Mouse (Mus musculus): ENCODE results near the gene 1700012B09Rik. TPM values are rescaled to one million over a fixed set of nuclear protein-coding genes. Genes with fewer than 3 reads are reported as not detected.
A peak's percentile ranks its signal among the peaks of the same experiment; 100 is the strongest.

The 1700012B09Rik gene
- not detected in 2 replicates for polyA plus RNA-seq (2016; fragmentation: Nextera tagmentation; extraction: Ambion mirVana)

DNA sequence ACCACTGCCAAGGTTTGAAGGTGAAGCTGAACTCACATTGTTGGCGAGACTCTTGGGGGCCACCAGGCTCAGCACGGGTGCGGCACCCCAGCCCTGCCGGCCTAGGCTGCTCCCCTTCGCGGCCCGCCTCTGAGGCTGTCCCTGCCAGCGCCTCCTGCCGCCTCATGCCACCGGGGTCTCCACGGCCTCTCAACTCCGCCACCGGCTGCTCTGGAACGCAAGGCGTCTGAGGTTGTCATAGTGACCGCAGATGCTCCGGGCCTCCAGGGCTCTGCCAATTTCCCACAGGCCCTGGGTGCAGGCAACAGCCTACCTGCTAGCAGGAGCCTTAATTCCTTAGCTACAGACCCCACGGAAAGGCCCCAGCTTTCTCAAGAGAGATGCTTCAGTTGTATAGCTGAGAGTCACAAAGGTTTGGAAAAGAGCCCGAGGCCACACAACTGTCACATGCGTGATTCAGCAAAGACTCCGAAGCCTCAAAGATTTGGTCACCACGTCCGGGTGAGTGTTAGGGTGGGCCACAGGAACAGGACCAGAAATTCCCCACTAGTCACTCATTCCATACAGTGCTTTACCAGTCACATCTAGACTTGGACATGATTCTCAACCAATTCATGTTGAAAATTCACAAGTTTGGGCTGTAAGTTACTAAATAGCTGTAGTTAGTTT is at the start of gene 1700012B09Rik:
Gene 1700012B09Rik, minus strand, starts transcription at position 228 of the 669 bp plus-strand sequence.
- H3K27ac ChIP-seq (ENCODE audit: poor library complexity, severe bottlenecking) = no peak within 1 kb of the TSS
- no peak within 1 kb of the TSS; the same call in 1 of the 2 replicates for H3K4me3 ChIP-seq
- H3K27me3 ChIP-seq (replicated peaks) = peaks cover 47% of the 10 kb centered on the region
- H3K9me3 ChIP-seq (replicated peaks) = no peaks in the 10 kb centered on the region
- H3K4me2 ChIP-seq = peak within 1 kb of the TSS; percentile 50
- 18% methylated on average over 23 of the region's 23 CpGs for WGBS
- no peak for ATAC-seq (ENCODE audit: insufficient number of reproducible peaks, low FRiP score)
- no peaks in the 10 kb centered on the region for H3K36me3 ChIP-seq
- peaks cover 6% of the 10 kb centered on the region for H3K4me1 ChIP-seq (replicated peaks)
- H3K9ac ChIP-seq = no peak within 1 kb of the TSS

DNA sequence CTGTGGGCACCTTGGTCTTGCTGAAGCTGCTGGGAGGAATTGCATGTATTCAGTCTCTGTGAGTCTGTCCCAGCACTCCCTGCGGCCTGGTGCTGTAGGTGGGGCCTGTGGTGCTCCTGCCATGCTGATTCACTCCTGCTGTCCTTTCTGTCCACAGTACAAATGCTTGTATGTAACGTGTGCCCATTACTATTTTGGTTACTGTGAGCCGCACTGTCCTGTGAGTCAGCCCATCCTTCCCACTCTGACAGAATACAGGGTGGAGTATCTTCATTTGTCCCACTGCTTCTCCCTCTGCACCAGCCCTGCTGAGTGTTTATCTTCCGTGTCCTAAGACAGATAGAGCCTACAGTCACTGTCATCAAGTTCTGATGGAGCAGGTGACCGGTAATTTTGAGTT is 39.3 kb upstream of the 1700012B09Rik start:
- Histone ChIP-seq H3K36me3 (peaks cover 72% of the 10 kb centered on the region), H3K9ac (no peak overlapping the region), H3K27ac (ENCODE audit: poor library complexity, severe bottlenecking) (no peak overlapping the region), H3K27me3 (replicated peaks) (no peaks in the 10 kb centered on the region), H3K9me3 (replicated peaks) (no peaks in the 10 kb centered on the region), H3K4me3 (no peak overlapping the region), H3K4me2 (no peak overlapping the region), H3K4me1 (replicated peaks) (no peaks in the 10 kb centered on the region)
- 82% methylated on average over 5 of the region's 5 CpGs for WGBS
- ATAC-seq (ENCODE audit: insufficient number of reproducible peaks, low FRiP score) = no peak

DNA sequence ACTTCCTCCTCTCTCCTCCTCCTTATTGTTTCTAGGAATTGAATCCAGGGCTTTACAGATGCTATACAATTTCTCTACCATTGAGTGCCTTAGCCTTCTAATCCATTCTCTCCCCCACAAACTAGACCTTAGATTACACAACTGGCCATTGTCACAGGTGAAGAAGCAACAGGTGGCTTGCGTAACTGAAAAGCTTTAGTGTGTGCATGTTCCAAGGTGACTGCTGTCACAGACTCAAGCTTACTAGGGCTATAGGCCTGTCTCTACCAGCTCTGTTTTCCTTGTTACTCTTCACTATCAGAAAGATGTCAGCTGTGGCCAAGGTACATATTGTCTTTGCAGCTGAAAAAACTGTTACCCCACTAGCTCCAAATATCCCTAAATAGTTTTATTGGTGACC is 36.0 kb upstream of the 1700012B09Rik start:
- Histone ChIP-seq H3K4me1 (replicated peaks) (no peaks in the 10 kb centered on the region), H3K9ac (no peak overlapping the region), H3K27ac (ENCODE audit: poor library complexity, severe bottlenecking) (no peak overlapping the region), H3K4me3 (no peak overlapping the region), H3K9me3 (replicated peaks) (no peaks in the 10 kb centered on the region), H3K27me3 (replicated peaks) (no peaks in the 10 kb centered on the region), H3K36me3 (peaks cover 71% of the 10 kb centered on the region), H3K4me2 (no peak overlapping the region)
- ATAC-seq (ENCODE audit: insufficient number of reproducible peaks, low FRiP score) = no peak
- 95% methylated on average over 1 of the region's 1 CpGs for WGBS

DNA sequence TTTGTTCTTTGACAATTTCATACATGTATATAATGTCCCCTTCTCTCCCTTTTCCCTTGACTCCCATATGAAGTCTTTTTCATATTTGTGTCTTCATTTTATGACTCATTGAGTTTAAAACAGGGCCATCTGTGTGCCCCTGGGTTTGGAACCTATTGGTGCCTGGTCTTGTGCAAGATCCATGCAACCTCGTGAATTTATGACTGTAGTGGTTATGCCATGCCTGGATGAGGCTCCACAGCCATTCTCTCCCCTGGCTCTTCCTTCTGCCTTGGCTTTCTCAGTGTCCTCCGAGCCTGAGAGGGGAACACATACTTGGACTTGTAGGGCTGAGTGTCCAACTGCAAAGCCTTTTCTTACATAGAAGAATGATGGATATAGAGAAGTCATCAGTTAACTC is 34.9 kb upstream of the 1700012B09Rik start:
- 95% methylated on average over 2 of the region's 2 CpGs for WGBS
- H3K27me3 ChIP-seq (replicated peaks) = no peaks in the 10 kb centered on the region
- no peak for ATAC-seq (ENCODE audit: insufficient number of reproducible peaks, low FRiP score)
- no peak overlapping the region for H3K4me3 ChIP-seq
- H3K36me3 ChIP-seq = peaks cover 72% of the 10 kb centered on the region
- H3K4me1 ChIP-seq (replicated peaks) = no peaks in the 10 kb centered on the region
- no peak overlapping the region for H3K4me2 ChIP-seq
- H3K9me3 ChIP-seq (replicated peaks) = no peaks in the 10 kb centered on the region
- no peak overlapping the region for H3K27ac ChIP-seq (ENCODE audit: poor library complexity, severe bottlenecking)
- H3K9ac ChIP-seq = no peak overlapping the region

DNA sequence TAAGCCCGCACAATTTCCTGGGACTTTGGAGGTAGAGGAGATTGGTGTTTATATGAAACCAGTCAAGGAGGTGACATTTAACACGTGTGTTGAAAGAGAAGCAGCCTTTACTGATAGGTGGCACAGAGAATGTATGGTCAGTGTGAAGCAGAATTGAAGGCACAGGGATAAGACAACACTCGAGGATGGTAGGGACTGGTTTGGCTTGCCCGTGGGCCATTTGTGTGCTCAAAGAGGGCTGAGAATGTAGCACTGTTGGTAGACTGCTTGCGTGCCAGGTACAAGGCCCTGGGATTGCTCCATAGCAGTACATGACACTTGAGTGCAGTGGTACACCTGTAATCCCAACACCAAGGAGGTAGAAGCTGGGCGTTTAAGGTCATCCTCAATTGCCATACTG is 16.5 kb upstream of the 1700012B09Rik start:
- WGBS = 85% methylated on average over 6 of the region's 6 CpGs
- H3K27me3 ChIP-seq (replicated peaks) = no peaks in the 10 kb centered on the region
- no peaks in the 10 kb centered on the region for H3K4me1 ChIP-seq (replicated peaks)
- no peaks in the 10 kb centered on the region for H3K9me3 ChIP-seq (replicated peaks)
- H3K4me3 ChIP-seq = no peak overlapping the region
- ATAC-seq (ENCODE audit: insufficient number of reproducible peaks, low FRiP score) = no peak
- H3K27ac ChIP-seq (ENCODE audit: poor library complexity, severe bottlenecking) = no peak overlapping the region
- peaks cover 32% of the 10 kb centered on the region for H3K36me3 ChIP-seq
- H3K9ac ChIP-seq = no peak overlapping the region
- H3K4me2 ChIP-seq = no peak overlapping the region

DNA sequence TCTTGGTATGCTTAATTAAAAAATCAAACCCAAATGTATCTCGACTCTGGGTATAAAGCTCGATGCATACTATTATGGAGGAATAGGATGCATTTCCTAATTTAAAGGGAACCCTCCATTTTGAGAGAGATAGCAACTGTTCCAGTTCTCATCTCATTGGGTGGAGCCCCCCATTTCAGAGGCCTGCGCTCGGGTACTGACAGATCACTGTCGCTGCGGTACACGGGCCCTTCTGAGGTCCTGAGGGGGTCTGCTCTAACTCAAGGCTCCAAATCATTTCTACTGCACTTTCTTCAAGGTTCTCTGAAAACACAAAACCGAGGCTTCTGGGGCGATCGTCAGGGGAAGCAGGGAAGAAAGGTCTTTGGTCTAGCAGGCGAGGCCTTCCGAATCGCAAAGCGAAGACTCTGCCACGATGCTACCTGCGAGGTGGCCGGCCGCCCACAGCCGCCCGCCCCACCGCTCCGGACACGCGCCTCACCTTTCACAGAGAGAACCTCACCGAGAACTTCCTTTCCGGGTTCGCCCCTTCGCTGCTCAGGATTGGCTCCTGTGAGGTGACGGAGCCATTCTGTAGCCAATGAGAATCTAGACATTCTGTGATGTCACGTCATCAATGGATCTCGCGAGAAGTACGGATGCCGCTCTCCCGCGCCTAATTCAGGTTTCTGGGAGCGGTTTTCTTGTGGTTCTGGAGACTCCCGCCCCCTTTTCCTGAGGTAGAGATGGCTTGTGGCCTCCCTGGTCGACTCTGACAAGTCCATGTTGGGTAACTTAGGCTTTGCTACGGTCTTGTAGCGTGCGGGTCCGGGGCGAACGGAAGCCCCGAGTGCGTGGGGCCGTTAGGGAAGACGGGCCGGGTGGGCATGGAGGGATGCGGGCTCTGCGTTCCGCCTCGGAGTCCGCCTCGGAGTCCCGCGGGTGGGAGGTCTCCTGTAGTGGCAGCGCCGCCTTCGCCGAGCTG is 13.5 kb upstream of the 1700012B09Rik start, which contains the start of the genes Mre11a and Ankrd49:
Gene Mre11a, plus strand, starts transcription at position 616 of the 964 bp plus-strand sequence.
Gene Ankrd49, minus strand, starts transcription at position 818 of the 964 bp plus-strand sequence.
- WGBS = under 1% methylated on average over 62 of the region's 62 CpGs
- no peaks in the 10 kb centered on the region for H3K4me1 ChIP-seq (replicated peaks)
- peaks cover 37% of the 10 kb centered on the region for H3K36me3 ChIP-seq
- peak within 1 kb of the TSS; percentile 92 for H3K27ac ChIP-seq (ENCODE audit: poor library complexity, severe bottlenecking)
- H3K9ac ChIP-seq = peak within 1 kb of the TSS; percentile 91
- H3K27me3 ChIP-seq (replicated peaks) = no peaks in the 10 kb centered on the region
- no peaks in the 10 kb centered on the region for H3K9me3 ChIP-seq (replicated peaks)
- peak; percentile 99 for ATAC-seq (ENCODE audit: insufficient number of reproducible peaks, low FRiP score)
- H3K4me2 ChIP-seq = peak within 1 kb of the TSS; percentile 95
- peak within 1 kb of the TSS; percentile 89 for H3K4me3 ChIP-seq

DNA sequence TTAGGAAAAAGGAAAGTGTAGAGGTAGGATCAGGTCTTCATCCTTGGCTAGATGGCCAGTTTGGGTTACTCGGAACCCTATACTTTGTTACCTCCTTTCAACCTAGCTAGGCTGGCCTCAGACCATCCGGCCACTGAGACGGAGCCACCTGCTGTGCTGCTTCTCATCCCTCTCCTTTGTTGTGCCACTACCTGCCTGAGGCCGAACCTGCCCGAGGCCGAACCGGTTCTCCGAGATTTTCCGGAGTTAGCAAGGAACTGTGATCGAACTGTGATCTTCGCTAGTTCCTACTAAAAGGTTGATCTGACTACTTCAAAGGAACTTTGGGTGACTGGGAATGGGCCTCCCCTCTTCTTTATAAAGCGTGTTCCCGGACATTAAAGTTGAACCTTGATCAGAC is 7.5 kb upstream of the 1700012B09Rik start:
- Histone ChIP-seq H3K9ac (no peak overlapping the region), H3K4me1 (replicated peaks) (no peaks in the 10 kb centered on the region), H3K4me2 (no peak overlapping the region), H3K36me3 (peaks cover 22% of the 10 kb centered on the region), H3K9me3 (replicated peaks) (no peaks in the 10 kb centered on the region), H3K27ac (ENCODE audit: poor library complexity, severe bottlenecking) (no peak overlapping the region), H3K4me3 (no peak overlapping the region), H3K27me3 (replicated peaks) (no peaks in the 10 kb centered on the region)
- ATAC-seq (ENCODE audit: insufficient number of reproducible peaks, low FRiP score) = no peak
- WGBS = 44% methylated on average over 13 of the region's 13 CpGs

DNA sequence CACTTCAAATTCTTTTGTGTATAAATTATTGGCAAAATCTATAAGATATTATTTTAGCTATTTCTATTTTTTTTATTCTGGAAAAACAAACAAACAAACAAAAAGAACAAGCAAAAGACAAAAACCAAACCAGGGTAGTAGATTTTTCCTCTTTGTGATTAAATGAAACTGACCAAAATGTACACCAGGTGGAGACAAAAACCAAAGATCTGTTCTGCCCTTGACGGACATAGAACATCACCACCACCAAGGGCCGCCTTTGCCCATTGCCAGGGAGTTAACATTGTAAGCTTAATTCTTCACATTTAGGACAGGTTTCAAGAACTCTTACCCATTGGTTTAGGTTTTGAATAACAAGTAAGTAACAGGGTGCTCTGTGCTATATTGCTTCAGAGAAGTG is 3.0 kb upstream of the 1700012B09Rik start:
- WGBS = 41% methylated on average over 2 of the region's 2 CpGs

DNA sequence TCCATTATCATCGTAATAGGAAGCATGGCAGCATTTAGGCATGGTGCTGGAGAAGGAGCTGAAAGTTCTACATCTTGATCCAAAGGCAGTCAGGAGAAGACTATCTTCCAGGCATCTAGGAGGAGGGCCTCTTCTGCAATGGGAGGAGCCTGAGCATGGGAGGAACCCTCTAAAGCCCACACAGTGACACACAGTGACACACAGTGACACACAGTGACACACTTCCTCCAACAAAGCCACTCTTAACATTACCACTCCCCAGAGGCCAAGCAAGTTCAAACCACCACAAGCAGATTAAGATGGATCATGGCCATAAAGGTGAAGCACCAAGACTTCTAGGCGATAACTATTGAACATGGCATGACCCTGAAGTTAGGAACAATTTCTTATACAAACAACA is 1.2 kb upstream of the 1700012B09Rik start:
- H3K9me3 ChIP-seq (replicated peaks) = no peaks in the 10 kb centered on the region
- H3K36me3 ChIP-seq = no peaks in the 10 kb centered on the region
- no peak overlapping the region for H3K4me2 ChIP-seq
- H3K9ac ChIP-seq = no peak overlapping the region
- H3K4me1 ChIP-seq (replicated peaks) = peaks cover 6% of the 10 kb centered on the region
- peaks cover 43% of the 10 kb centered on the region for H3K27me3 ChIP-seq (replicated peaks)
- H3K4me3 ChIP-seq = no peak overlapping the region
- ATAC-seq (ENCODE audit: insufficient number of reproducible peaks, low FRiP score) = no peak
- 82% methylated on average over 2 of the region's 2 CpGs for WGBS
- no peak overlapping the region for H3K27ac ChIP-seq (ENCODE audit: poor library complexity, severe bottlenecking)

More for the DNA sequence above, 3.0 kb upstream of the 1700012B09Rik start:
- H3K4me2 ChIP-seq = no peak overlapping the region
- no peak overlapping the region for H3K4me3 ChIP-seq
- H3K9ac ChIP-seq = no peak overlapping the region
- H3K4me1 ChIP-seq (replicated peaks) = peaks cover 6% of the 10 kb centered on the region
- peaks cover 32% of the 10 kb centered on the region for H3K27me3 ChIP-seq (replicated peaks)
- no peaks in the 10 kb centered on the region for H3K36me3 ChIP-seq
- no peak for ATAC-seq (ENCODE audit: insufficient number of reproducible peaks, low FRiP score)
- no peaks in the 10 kb centered on the region for H3K9me3 ChIP-seq (replicated peaks)
- H3K27ac ChIP-seq (ENCODE audit: poor library complexity, severe bottlenecking) = no peak overlapping the region

DNA sequence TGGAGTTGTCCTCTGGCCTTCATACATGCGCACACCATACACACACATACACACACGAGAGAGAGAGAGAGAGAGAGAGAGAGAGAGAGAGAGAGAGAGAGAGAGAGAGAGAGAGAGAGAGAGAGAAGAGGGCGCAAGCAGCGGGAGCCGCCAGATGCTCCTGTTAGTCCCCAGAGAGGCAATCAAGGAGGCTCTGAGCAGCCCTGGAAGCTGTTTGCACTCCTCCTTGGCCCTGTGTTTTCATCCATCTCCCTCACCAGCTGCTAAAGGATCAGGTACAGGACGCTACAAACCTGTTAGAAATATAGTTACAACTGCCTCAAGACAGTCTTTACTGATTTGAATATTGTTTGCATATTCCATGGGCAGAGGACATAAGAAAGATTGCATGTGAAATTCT is 1.0 kb downstream of the 1700012B09Rik start:
- WGBS = 68% methylated on average over 5 of the region's 6 CpGs
- H3K4me3 ChIP-seq = no peak overlapping the region

DNA sequence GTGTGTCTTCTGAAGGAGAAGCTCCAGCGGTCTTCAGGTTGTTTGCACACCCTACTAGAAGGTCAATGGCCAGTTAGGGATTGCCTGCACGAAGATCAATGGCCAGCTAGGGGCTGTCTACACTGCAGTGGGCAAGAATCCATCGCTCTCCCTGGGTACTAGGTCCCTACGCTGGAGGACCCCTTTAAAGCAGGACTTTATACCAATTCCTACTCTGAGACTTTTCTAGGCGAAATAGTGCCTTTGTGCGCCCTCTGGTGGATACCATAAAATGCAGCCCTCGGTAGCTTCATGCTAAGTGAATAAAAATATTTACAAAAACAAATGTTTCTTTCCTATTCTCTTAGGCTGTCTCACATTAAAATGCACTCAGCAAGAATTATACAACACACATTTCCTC is 6.1 kb downstream of the 1700012B09Rik start:
- Histone ChIP-seq H3K36me3 (no peaks in the 10 kb centered on the region), H3K4me1 (replicated peaks) (no peaks in the 10 kb centered on the region), H3K4me2 (no peak overlapping the region), H3K27ac (ENCODE audit: poor library complexity, severe bottlenecking) (no peak overlapping the region), H3K4me3 (no peak overlapping the region), H3K9me3 (replicated peaks) (no peaks in the 10 kb centered on the region), H3K27me3 (replicated peaks) (peaks cover 34% of the 10 kb centered on the region), H3K9ac (no peak overlapping the region)
- WGBS = 26% methylated on average over 7 of the region's 7 CpGs
- ATAC-seq (ENCODE audit: insufficient number of reproducible peaks, low FRiP score) = no peak

More for the DNA sequence above, 1.0 kb downstream of the 1700012B09Rik start:
- no peak overlapping the region for H3K4me2 ChIP-seq
- no peaks in the 10 kb centered on the region for H3K36me3 ChIP-seq
- H3K9me3 ChIP-seq (replicated peaks) = no peaks in the 10 kb centered on the region
- ATAC-seq (ENCODE audit: insufficient number of reproducible peaks, low FRiP score) = no peak
- peaks cover 6% of the 10 kb centered on the region for H3K4me1 ChIP-seq (replicated peaks)
- H3K27me3 ChIP-seq (replicated peaks) = peaks cover 53% of the 10 kb centered on the region
- no peak overlapping the region for H3K27ac ChIP-seq (ENCODE audit: poor library complexity, severe bottlenecking)
- no peak overlapping the region for H3K9ac ChIP-seq
